Mouse (Mus musculus): Measurements from ENCODE around the gene Ispd. TPM values are rescaled to one million over a fixed set of nuclear protein-coding genes. Genes with fewer than 3 reads are reported as not detected.
A peak's percentile ranks its signal among the peaks of the same experiment; 100 is the strongest.

Ispd gene
- polyA plus RNA-seq, 1 experiment: 2.0 TPM

GRCm38 (mm10) chr12:36497565-36497964, 116.3 kb downstream of the Ispd start:
- H3K27ac ChIP-seq (ENCODE audit: insufficient read depth, low read length): no peak overlapping the region

DNA sequence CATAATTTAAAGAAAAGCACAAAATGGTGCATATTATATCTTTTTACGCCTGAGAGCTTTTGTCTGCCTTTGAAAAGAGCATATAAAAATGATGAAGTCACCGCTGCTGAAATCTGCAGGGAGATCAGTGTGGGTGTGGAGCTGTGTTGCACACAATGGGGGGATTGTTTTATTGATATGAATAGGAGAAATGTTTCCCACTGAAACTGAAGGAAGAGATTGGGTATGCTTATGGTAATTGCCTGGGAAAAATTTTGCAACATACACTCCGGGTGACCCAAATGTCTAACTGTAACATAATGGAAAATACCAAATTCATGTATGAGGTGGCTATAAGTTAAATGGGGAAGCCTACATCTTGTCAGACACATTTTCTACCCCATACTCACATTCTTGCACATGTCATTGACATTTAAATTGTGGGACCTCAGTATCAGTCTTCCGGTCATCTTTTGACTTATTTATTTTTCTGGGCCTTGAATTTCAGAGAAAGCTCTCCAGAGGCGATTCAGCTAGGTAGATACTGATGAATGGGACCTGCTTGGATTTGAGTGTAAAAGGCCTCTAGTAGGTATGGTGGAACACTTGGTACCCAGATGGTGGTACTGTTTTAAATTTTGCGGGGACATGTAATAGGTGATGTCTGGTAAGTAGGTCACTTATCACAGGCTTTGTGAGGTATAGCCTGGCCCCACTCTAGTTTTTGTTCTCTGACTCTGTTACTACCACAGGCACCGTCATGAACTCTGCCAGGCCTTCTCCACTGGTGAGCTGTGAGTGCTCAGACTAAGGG, 126.1 kb downstream of the Ispd start:
- TF ChIP-seq CTCF (IDR thresholded peaks at IDR 0.05; ENCODE audit: borderline replicate concordance, insufficient read depth, low read length) (no peak), POLR2A (IDR thresholded peaks at IDR 0.05; ENCODE audit: low read depth, low read length) (no peak)
- H3K27ac ChIP-seq (ENCODE audit: insufficient read depth, low read length): no peak overlapping the region
- peaks cover 6% of the 10 kb centered on the region for H3K4me1 ChIP-seq (ENCODE audit: control insufficient read depth, insufficient read depth, low read length)
- H3K4me3 ChIP-seq (ENCODE audit: insufficient read depth, low read length): no peak overlapping the region

More at GRCm38 (mm10) chr12:36497565-36497964, 116.3 kb downstream of the Ispd start:
- Histone ChIP-seq H3K4me3 (ENCODE audit: insufficient read depth, low read length) (no peak overlapping the region), H3K4me1 (ENCODE audit: control insufficient read depth, insufficient read depth, low read length) (no peaks in the 10 kb centered on the region; the same call in 1 of the 2 replicates)
- TF ChIP-seq CTCF (IDR thresholded peaks at IDR 0.05; ENCODE audit: borderline replicate concordance, insufficient read depth, low read length): no peak

DNA sequence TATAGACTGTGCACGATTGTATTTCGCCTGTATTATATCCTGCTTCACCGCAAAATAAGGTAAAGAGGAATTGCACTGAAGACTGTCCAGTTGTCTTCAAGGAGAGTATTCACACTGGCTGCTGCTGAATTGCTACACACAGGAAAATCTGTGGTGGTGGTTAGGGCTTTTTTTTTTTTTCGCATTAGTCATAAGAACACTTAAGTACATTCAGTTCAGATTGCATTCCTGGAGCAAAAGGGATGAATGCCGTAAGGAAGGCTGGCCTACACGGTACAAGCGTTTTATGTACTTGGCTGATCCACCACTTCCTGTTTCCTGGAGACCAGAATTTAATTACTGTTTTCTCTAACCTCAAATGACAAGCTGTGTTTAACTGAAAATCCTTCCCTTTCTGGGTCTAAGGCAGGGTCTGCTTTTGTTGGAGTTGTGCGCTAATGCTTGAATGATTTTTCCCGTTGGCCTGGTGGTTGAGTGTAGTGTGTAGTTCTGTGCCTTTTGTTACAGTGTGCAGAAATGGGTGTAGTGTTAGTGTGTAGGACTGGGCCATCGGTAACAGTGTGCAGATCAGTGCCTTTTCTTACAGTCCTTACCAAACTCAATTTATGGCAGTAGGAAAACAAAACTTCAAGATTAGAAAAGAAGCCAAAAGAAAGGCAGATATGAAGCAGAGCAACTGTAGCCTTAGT, 128.8 kb downstream of the Ispd start:
- H3K4me1 ChIP-seq (ENCODE audit: control insufficient read depth, insufficient read depth, low read length): peaks cover 6% of the 10 kb centered on the region
- H3K27ac ChIP-seq (ENCODE audit: insufficient read depth, low read length): peak overlapping the region; percentile 93
- H3K4me3 ChIP-seq (ENCODE audit: insufficient read depth, low read length): no peak overlapping the region

DNA sequence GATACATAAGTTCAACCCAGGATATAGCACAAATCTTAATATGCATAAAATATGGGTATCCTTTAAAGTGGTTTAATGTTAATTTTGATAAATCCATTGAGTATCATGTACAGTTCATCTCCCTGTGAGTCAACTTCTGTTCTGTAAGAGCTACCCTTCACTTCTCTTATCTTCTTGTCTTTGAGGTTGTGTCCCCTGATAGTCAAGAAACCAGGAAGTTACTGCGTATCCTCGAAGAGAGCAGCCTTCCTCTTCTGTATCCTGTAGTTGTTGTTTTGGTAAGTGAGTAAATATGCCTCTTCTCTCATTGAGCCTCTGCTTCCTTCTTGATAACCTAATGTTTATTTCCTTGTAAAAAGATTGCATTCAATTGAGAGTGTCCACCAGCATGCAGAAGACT, 140.5 kb downstream of the Ispd start:
- TF ChIP-seq POLR2A (IDR thresholded peaks at IDR 0.05; ENCODE audit: low read depth, low read length): no peak
- TF ChIP-seq CTCF (IDR thresholded peaks at IDR 0.05; ENCODE audit: borderline replicate concordance, insufficient read depth, low read length): no peak
- no peak overlapping the region for H3K4me3 ChIP-seq (ENCODE audit: insufficient read depth, low read length)
- no peak overlapping the region for H3K27ac ChIP-seq (ENCODE audit: insufficient read depth, low read length)
- H3K4me1 ChIP-seq (ENCODE audit: control insufficient read depth, insufficient read depth, low read length): no peaks in the 10 kb centered on the region

More for the DNA sequence above, 128.8 kb downstream of the Ispd start:
- TF ChIP-seq POLR2A (IDR thresholded peaks at IDR 0.05; ENCODE audit: low read depth, low read length) (no peak), CTCF (IDR thresholded peaks at IDR 0.05; ENCODE audit: borderline replicate concordance, insufficient read depth, low read length) (no peak)

DNA sequence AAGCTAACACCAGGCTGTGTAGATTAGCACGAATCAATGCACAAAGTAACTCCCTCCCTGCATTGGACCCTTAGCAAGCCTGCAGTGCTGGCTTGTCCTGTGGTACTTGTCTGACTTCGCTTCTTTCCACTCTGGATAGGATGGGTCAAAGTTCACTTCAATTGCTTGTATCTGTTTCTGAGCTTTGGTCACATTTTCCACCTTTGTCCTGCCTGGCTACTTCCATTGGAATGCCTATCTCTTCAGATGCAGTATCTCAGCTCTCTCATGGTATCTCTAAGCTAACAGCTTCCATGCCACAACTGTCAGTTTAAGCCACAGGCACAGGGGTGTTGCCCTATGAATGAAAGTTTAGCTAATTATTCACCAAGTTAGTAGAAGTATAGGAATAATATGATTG, 142.3 kb downstream of the Ispd start:
- Histone ChIP-seq H3K4me1 (ENCODE audit: control insufficient read depth, insufficient read depth, low read length) (no peaks in the 10 kb centered on the region), H3K27ac (ENCODE audit: insufficient read depth, low read length) (no peak overlapping the region), H3K4me3 (ENCODE audit: insufficient read depth, low read length) (no peak overlapping the region)
- TF ChIP-seq CTCF (IDR thresholded peaks at IDR 0.05; ENCODE audit: borderline replicate concordance, insufficient read depth, low read length) (no peak), POLR2A (IDR thresholded peaks at IDR 0.05; ENCODE audit: low read depth, low read length) (no peak)

GRCm38 (mm10) chr12:36530920-36531319, 149.7 kb downstream of the Ispd start:
- H3K27ac ChIP-seq (ENCODE audit: insufficient read depth, low read length): no peak overlapping the region
- H3K4me1 ChIP-seq (ENCODE audit: control insufficient read depth, insufficient read depth, low read length): no peaks in the 10 kb centered on the region
- no peak for TF ChIP-seq POLR2A (IDR thresholded peaks at IDR 0.05; ENCODE audit: low read depth, low read length)
- TF ChIP-seq CTCF (IDR thresholded peaks at IDR 0.05; ENCODE audit: borderline replicate concordance, insufficient read depth, low read length): no peak

DNA sequence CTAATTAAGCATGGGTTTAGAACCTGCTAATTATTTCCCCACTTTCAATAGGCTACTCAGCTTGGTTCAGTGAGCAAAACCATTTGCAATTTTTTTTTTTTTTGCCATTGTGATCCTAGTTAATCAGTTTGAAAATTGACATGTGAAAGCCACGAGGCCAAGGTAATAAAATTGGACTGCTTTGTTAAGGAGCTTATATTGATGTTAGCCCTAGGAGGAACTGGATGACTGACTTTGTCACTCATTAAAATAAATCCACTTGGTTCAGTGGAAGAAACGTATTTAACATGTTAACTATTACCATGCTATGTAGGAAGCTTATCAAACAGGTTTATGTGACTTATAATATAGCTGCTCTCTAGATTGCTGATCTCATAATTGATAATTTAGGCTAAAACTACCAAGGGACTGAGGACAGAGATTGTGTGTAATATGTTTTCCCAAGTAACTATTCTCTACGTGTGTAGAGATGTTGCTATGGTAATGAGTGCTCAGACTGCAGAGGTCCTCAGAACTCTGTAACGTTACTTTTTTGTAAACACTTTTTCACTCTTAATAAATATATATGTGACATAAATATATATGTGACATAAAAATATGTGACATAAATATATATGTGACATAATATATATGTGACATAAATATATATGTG, 150.3 kb downstream of the Ispd start:
- no peak overlapping the region for H3K27ac ChIP-seq (ENCODE audit: insufficient read depth, low read length)
- no peak overlapping the region for H3K4me3 ChIP-seq (ENCODE audit: insufficient read depth, low read length)
- TF ChIP-seq CTCF (IDR thresholded peaks at IDR 0.05; ENCODE audit: borderline replicate concordance, insufficient read depth, low read length) (no peak), POLR2A (IDR thresholded peaks at IDR 0.05; ENCODE audit: low read depth, low read length) (no peak)
- H3K4me1 ChIP-seq (ENCODE audit: control insufficient read depth, insufficient read depth, low read length): no peaks in the 10 kb centered on the region

More at GRCm38 (mm10) chr12:36530920-36531319, 149.7 kb downstream of the Ispd start:
- no peak overlapping the region for H3K4me3 ChIP-seq (ENCODE audit: insufficient read depth, low read length)

DNA sequence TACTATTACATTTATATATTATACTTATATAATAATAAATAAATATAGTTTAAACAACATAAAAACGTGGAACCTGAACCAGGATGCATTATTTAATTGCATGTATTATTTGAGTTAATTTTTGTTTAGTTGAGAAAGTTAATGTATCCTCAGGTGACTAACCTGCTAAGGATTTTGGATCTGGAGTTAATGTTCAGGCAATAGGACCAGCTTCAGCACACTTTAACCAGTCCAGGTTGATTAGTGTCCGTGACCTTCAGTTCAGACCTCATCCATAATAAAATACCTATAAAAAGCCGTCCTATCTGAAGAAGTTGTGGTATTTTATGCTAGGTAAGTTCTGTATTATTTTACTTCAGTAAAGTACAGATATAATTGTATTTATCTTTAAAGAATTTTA, 151.3 kb downstream of the Ispd start:
- Histone ChIP-seq H3K27ac (ENCODE audit: insufficient read depth, low read length) (no peak overlapping the region), H3K4me3 (ENCODE audit: insufficient read depth, low read length) (no peak overlapping the region), H3K4me1 (ENCODE audit: control insufficient read depth, insufficient read depth, low read length) (no peaks in the 10 kb centered on the region)
- TF ChIP-seq POLR2A (IDR thresholded peaks at IDR 0.05; ENCODE audit: low read depth, low read length): no peak
- TF ChIP-seq CTCF (IDR thresholded peaks at IDR 0.05; ENCODE audit: borderline replicate concordance, insufficient read depth, low read length): no peak

- TF ChIP-seq CTCF (IDR thresholded peaks at IDR 0.05; ENCODE audit: borderline replicate concordance, insufficient read depth, low read length) (no peak), POLR2A (IDR thresholded peaks at IDR 0.05; ENCODE audit: low read depth, low read length) (no peak)
- no peak overlapping the region for H3K27ac ChIP-seq (ENCODE audit: insufficient read depth, low read length)
These were observed 152.1 kb downstream of the Ispd start for GRCm38 (mm10) chr12:36533160-36533900.

More at GRCm38 (mm10) chr12:36533160-36533900, 152.1 kb downstream of the Ispd start:
- H3K4me1 ChIP-seq (ENCODE audit: control insufficient read depth, insufficient read depth, low read length): no peaks in the 10 kb centered on the region
- H3K4me3 ChIP-seq (ENCODE audit: insufficient read depth, low read length): no peak overlapping the region

Data from embryonic fibroblast, embryonic 13.5 days (primary cell).